Mouse (Mus musculus) C2C12 (cell line): ENCODE measurements around the gene Sgca. TPM values are rescaled to one million over a fixed set of nuclear protein-coding genes. Genes with fewer than 3 reads are reported as not detected.
A peak's percentile ranks its signal among the peaks of the same experiment; 100 is the strongest.

Experiments
- H3K27me3 ChIP-seq: one replicate; pipeline ENCODE4 v1.6.1; 2011; ENCODE audit not compliant: control insufficient read depth, insufficient read depth, insufficient read length
- H3K36me3 ChIP-seq: one replicate; pipeline ENCODE4 v1.6.1; 2011; ENCODE audit not compliant: control insufficient read depth, insufficient read depth
- H3K4me3 ChIP-seq: one replicate; pipeline ENCODE4 v1.5.1; 2011; ENCODE audit warnings: mild to moderate bottlenecking, control low read depth; ENCODE audit not compliant: poor library complexity, insufficient read depth, severe bottlenecking
- H3K79me2 ChIP-seq: one replicate; pipeline ENCODE4 v1.6.1; 2011; ENCODE audit not compliant: control insufficient read depth, insufficient read depth
- H3K79me3 ChIP-seq: one replicate; pipeline ENCODE4 v1.6.1; 2011; ENCODE audit warnings: low read depth, control low read depth
- H3ac ChIP-seq: one replicate; pipeline ENCODE3; 2011; ENCODE audit warnings: low read depth; ENCODE audit not compliant: control insufficient read depth, insufficient read length
- CEBPB ChIP-seq: IDR thresholded peaks from one replicate; pipeline ENCODE4 v1.6.1; 2011; ENCODE audit warnings: low read depth, mild to moderate bottlenecking, control low read depth, moderate library complexity
- CTCF ChIP-seq: IDR thresholded peaks from one replicate; pipeline ENCODE4 v1.5.1; 2011; ENCODE audit not compliant: control insufficient read depth, insufficient read depth, insufficient read length
- FOSL1 ChIP-seq: IDR thresholded peaks from one replicate; pipeline ENCODE4 v1.8.0; 2011; ENCODE audit warnings: mild to moderate bottlenecking, low read length; ENCODE audit not compliant: poor library complexity, insufficient read depth, severe bottlenecking
- MAX ChIP-seq: IDR thresholded peaks from one replicate; pipeline ENCODE4 v1.6.1; 2011; ENCODE audit warnings: mild to moderate bottlenecking, control low read depth
- MYOD1 ChIP-seq: IDR thresholded peaks from one replicate; pipeline ENCODE4 v1.6.1; 2011; ENCODE audit warnings: low read depth; ENCODE audit not compliant: control insufficient read depth, insufficient read length
- MYOG ChIP-seq: IDR thresholded peaks from one replicate; pipeline ENCODE4 v1.6.1; 2011; ENCODE audit not compliant: control insufficient read depth, insufficient read length; ENCODE audit errors: extremely low read depth
- USF1 ChIP-seq: IDR thresholded peaks from one replicate; pipeline ENCODE4 v1.6.1; 2011; ENCODE audit warnings: low read depth, mild to moderate bottlenecking, control low read depth, moderate library complexity
- polyA plus RNA-seq: library from polyadenylated mRNA; unstranded; fragments of >200 nt; fragmentation: generic; extraction: Trizol; gene quantifications from one replicate; pipeline ENCODE4 v1.2.1, GENCODE M21; 2012; ENCODE audit warnings: missing spikeins

The Sgca gene
- polyA plus RNA-seq, 1 experiment: 5.3 TPM

DNA sequence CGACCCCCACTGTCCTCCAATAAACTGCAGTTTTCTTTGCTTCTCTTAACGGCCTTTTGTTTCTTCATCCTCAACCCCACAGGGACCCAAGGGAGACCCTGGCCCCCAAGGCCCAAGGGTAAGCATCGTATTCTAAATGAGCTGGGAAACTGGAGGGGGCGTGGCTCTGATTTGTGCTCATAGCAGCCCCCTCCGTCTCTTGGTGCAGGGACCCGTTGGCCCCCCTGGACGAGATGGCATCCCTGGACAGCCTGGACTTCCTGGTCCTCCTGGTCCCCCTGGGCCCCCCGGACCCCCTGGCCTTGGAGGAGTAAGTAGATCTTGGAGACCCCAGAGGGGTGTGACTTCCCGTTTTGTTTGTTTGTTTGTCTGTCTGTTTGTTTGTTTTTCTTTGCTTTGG lies 37.8 kb downstream of the Sgca start:
- Histone ChIP-seq H3K36me3 (no peaks in the 10 kb centered on the region), H3K79me2 (no peaks in the 10 kb centered on the region), H3K4me3 (no peak overlapping the region), H3K79me3 (no peaks in the 10 kb centered on the region), H3K27me3 (no peaks in the 10 kb centered on the region), H3ac (no peak overlapping the region)
- TF ChIP-seq FOSL1 (no peak), MAX (no peak), CEBPB (no peak), CTCF (no peak), USF1 (no peak), MYOD1 (no peak), MYOG (no peak)

GRCm38 (mm10) chr11:94937787-94938186 lies 38.3 kb downstream of the Sgca start:
- Histone ChIP-seq H3K79me3 (no peaks in the 10 kb centered on the region), H3K79me2 (no peaks in the 10 kb centered on the region), H3K4me3 (peak overlapping the region; percentile 25), H3K27me3 (no peaks in the 10 kb centered on the region), H3ac (no peak overlapping the region), H3K36me3 (no peaks in the 10 kb centered on the region)
- TF ChIP-seq FOSL1 (no peak), MAX (no peak)

DNA sequence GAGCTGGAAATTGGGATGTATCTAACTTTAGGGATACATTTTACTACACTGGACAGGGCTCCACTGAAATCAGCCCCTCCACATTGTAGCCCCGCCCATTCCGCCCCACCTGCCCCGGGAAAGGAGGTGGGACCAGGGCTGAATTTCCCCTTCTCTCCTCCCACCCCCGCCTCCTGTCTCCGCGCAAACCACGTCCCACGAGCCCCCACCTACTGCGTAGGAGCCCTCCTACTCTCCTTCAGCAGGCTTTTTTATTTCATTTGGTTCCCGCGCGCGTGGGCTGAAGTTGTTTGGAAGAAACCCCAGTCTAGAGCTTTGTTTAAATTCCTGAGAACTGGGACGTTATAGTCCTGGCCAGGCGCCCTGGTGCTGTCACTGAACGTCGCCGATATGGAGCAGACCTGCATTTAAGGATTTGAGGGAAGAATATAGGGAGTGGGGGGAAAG lies 38.8 kb downstream of the Sgca start:
- Histone ChIP-seq H3ac (no peak overlapping the region), H3K79me2 (no peaks in the 10 kb centered on the region), H3K27me3 (no peaks in the 10 kb centered on the region), H3K36me3 (no peaks in the 10 kb centered on the region), H3K79me3 (no peaks in the 10 kb centered on the region), H3K4me3 (peak overlapping the region; percentile 25)
- no peak for TF ChIP-seq MAX
- no peak for TF ChIP-seq USF1
- no peak for TF ChIP-seq CTCF
- no peak for TF ChIP-seq CEBPB

GRCm38 (mm10) chr11:94936851-94937295 lies 39.3 kb downstream of the Sgca start:
- peak; percentile 25 for TF ChIP-seq MAX
- no peak for TF ChIP-seq MYOG
- TF ChIP-seq CTCF: peak; percentile 40
- H3ac ChIP-seq: peak overlapping the region; percentile 0
- H3K27me3 ChIP-seq: no peaks in the 10 kb centered on the region
- no peaks in the 10 kb centered on the region for H3K36me3 ChIP-seq
- no peaks in the 10 kb centered on the region for H3K79me3 ChIP-seq
- peak overlapping the region; percentile 25 for H3K4me3 ChIP-seq
- H3K79me2 ChIP-seq: no peaks in the 10 kb centered on the region

GRCm38 (mm10) chr11:94936045-94936444 lies 40.1 kb downstream of the Sgca start, which contains the start of gene Col1a1:
TSS of gene Col1a1 (plus strand) at chr11:94936224.
- peak within 1 kb of the TSS; percentile 0 for H3ac ChIP-seq
- H3K79me3 ChIP-seq: no peaks in the 10 kb centered on the region
- TF ChIP-seq FOSL1 (no peak), CEBPB (no peak), MAX (no peak), MYOG (no peak), MYOD1 (no peak), CTCF (no peak), USF1 (no peak)
- H3K4me3 ChIP-seq: peak within 1 kb of the TSS; percentile 25
- no peaks in the 10 kb centered on the region for H3K27me3 ChIP-seq
- no peaks in the 10 kb centered on the region for H3K79me2 ChIP-seq
- no peaks in the 10 kb centered on the region for H3K36me3 ChIP-seq

GRCm38 (mm10) chr11:94934526-94934925 lies 41.6 kb downstream of the Sgca start:
- Histone ChIP-seq H3K79me2 (no peaks in the 10 kb centered on the region), H3K79me3 (no peaks in the 10 kb centered on the region), H3K4me3 (no peak overlapping the region), H3K27me3 (no peaks in the 10 kb centered on the region), H3ac (no peak overlapping the region), H3K36me3 (no peaks in the 10 kb centered on the region)
- TF ChIP-seq FOSL1 (no peak), USF1 (no peak), MAX (no peak), MYOG (no peak), CEBPB (no peak), MYOD1 (no peak), CTCF (no peak)
